Mouse (Mus musculus) ZHBTc4 (cell line): Measurements from ENCODE around the gene Vmn1r198.
"Not testable (repeated sequence)": the region's sequence is repeated elsewhere in the genome, so short reads cannot be mapped to it uniquely, and the experiment has no call there.

Experiments
- DNase-seq: peaks from one replicate; pipeline ENCODE4 v3.0.0-alpha.2; 2011; ENCODE audit warnings: low read depth, low spot score

Vmn1r198 gene

GRCm38 (mm10) chr13:22350064-22350463 lies at the start of gene Vmn1r198:
Gene Vmn1r198, plus strand, starts transcription at chr13:22350364.
- no peak for DNase-seq

GRCm38 (mm10) chr13:22308075-22308474 lies 42.1 kb upstream of the Vmn1r198 start:
- DNase-seq: peak; percentile 61

GRCm38 (mm10) chr13:22315361-22315760 lies 34.8 kb upstream of the Vmn1r198 start:
- DNase-seq: no peak

GRCm38 (mm10) chr13:22317366-22317765 lies 32.8 kb upstream of the Vmn1r198 start:
- DNase-seq: no peak

GRCm38 (mm10) chr13:22320091-22320490 lies 30.1 kb upstream of the Vmn1r198 start:
- peak; percentile 53 for DNase-seq

GRCm38 (mm10) chr13:22324289-22324688 lies 25.9 kb upstream of the Vmn1r198 start, which contains the start of gene Vmn1r197:
Gene Vmn1r197, plus strand, starts transcription at chr13:22324589.
- no peak for DNase-seq

GRCm38 (mm10) chr13:22333269-22333668 lies 16.9 kb upstream of the Vmn1r198 start:
- no peak for DNase-seq

GRCm38 (mm10) chr13:22335565-22335964 lies 14.6 kb upstream of the Vmn1r198 start:
- DNase-seq: no peak

GRCm38 (mm10) chr13:22350813-22351212 lies 649 bp downstream of the Vmn1r198 start:
- DNase-seq: no peak

GRCm38 (mm10) chr13:22379518-22379917 lies 29.4 kb downstream of the Vmn1r198 start, which contains the start of gene Vmn1r199:
Gene Vmn1r199, plus strand, starts transcription at chr13:22379818.
- no peak for DNase-seq

GRCm38 (mm10) chr13:22381128-22381527 lies 31.0 kb downstream of the Vmn1r198 start:
- not testable (repeated sequence) for DNase-seq

GRCm38 (mm10) chr13:22383401-22383800 lies 33.2 kb downstream of the Vmn1r198 start:
- DNase-seq: no peak

GRCm38 (mm10) chr13:22387050-22387449 lies 36.9 kb downstream of the Vmn1r198 start:
- DNase-seq: no peak

GRCm38 (mm10) chr13:22390073-22390472 lies 39.9 kb downstream of the Vmn1r198 start, which contains the start of gene Vmn1r200:
Gene Vmn1r200, plus strand, starts transcription at chr13:22390373.
- no peak for DNase-seq

GRCm38 (mm10) chr13:22402978-22403377 lies 52.8 kb downstream of the Vmn1r198 start:
- no peak for DNase-seq
